Mouse (Mus musculus) forebrain, embryonic 11.5 days (tissue): ENCODE results near the gene Vps37b. TPM values are rescaled to one million over a fixed set of nuclear protein-coding genes. Genes with fewer than 3 reads are reported as not detected.

Experiments
- ATAC-seq: fragments of 200-750 bp; cut with Nextera tagmentation; replicated peaks from 2 replicates; pipeline ENCODE4 v1.8.0; 2017; ENCODE audit warnings: moderate TSS enrichment; ENCODE audit not compliant: low FRiP score
- DNase-seq: peaks from one replicate; pipeline ENCODE4 v3.0.0-alpha.2; 2017; ENCODE audit warnings: low spot score
- H3K27ac ChIP-seq: fragments of 300-500 bp; sonication (generic); 2 replicates; pipeline ENCODE4 v1.5.1; 2014; ENCODE audit warnings: low read depth, low read length
- H3K27me3 ChIP-seq: fragments of 300-500 bp; sonication (generic); 2 replicates; pipeline ENCODE4 v1.6.1; 2014; ENCODE audit warnings: mild to moderate bottlenecking, low read length, mixed read lengths; ENCODE audit not compliant: control insufficient read depth, insufficient read depth
- H3K36me3 ChIP-seq: fragments of 300-500 bp; sonication (generic); 2 replicates; pipeline ENCODE4 v1.6.1; 2014; ENCODE audit warnings: mild to moderate bottlenecking, low read length, moderate library complexity, mixed read lengths; ENCODE audit not compliant: control insufficient read depth, insufficient read depth
- H3K4me1 ChIP-seq: fragments of 300-500 bp; sonication (generic); replicated peaks from 2 replicates; pipeline ENCODE4 v1.6.1; 2014; ENCODE audit warnings: low read length, mixed read lengths; ENCODE audit not compliant: control insufficient read depth, insufficient read depth
- H3K4me2 ChIP-seq: fragments of 300-500 bp; sonication (generic); 2 replicates; pipeline ENCODE4 v1.6.1; 2014; ENCODE audit warnings: low read depth, mild to moderate bottlenecking, low read length, moderate library complexity, mixed read lengths; ENCODE audit not compliant: severe bottlenecking
- H3K4me3 ChIP-seq: fragments of 300-500 bp; sonication (generic); 2 replicates; pipeline ENCODE4 v1.5.1; 2014; ENCODE audit warnings: low read depth, low read length
- H3K9ac ChIP-seq: fragments of 300-500 bp; sonication (generic); 2 replicates; pipeline ENCODE4 v1.6.1; 2014; ENCODE audit warnings: low read length
- H3K9me3 ChIP-seq: fragments of 300-500 bp; sonication (generic); 2 replicates; pipeline ENCODE4 v1.6.1; 2016; ENCODE audit warnings: low read length, mixed read lengths; ENCODE audit not compliant: control insufficient read depth
- WGBS: fragments of 180-500 bp; shearing (Covaris S2); extraction: QIAGEN DNeasy Blood & Tissue Kit; methylation state at CpG from one replicate; pipeline ENCODE4 v1.1.7; 2014; 5-methylcytosine and 5-hydroxymethylcytosine counted together
- microRNA-seq: library from miRNA; unstranded; fragments of <30 nt; microRNA quantifications from one replicate; pipeline ENCODE4, GENCODE M21; 2016; ENCODE audit not compliant: insufficient number of aligned reads
- polyA plus RNA-seq: library from polyadenylated mRNA; unstranded; fragments of >200 nt; fragmentation: Nextera tagmentation; extraction: Ambion mirVana; gene quantifications from 2 replicates; pipeline ENCODE4 v1.2.1, GENCODE M21; 2014

Gene Vps37b
- polyA plus RNA-seq, 1 experiment from 2014 or later = 60.2 TPM

DNA sequence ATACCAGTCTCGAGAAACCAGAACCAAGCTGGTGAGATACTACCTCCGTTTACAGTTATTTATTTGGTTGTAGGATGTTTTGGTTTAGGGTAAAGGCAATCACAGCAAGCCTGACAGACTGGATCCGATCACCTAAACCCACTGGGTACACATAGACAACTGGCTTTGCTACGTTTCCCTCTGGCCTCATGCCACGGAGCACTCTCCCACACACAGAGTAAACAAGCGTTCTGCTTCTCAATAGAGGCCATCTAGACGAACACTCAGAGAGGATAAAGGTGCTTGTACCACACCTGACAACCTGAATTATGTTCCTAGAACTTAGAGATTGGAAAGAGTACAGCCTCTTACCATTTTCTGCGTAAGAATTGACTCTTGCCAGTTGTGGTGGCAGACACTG, 71.9 kb downstream of the Vps37b start:
- no peak overlapping the region for H3K4me2 ChIP-seq
- no peak overlapping the region for H3K4me3 ChIP-seq
- no peak overlapping the region for H3K27ac ChIP-seq
- H3K27me3 ChIP-seq = no peaks in the 10 kb centered on the region
- DNase-seq = no peak
- ATAC-seq = no peak
- no peak overlapping the region for H3K9ac ChIP-seq
- no peaks in the 10 kb centered on the region for H3K36me3 ChIP-seq
- H3K9me3 ChIP-seq = no peaks in the 10 kb centered on the region
- 82% methylated on average over 8 of the region's 8 CpGs for WGBS
- no peaks in the 10 kb centered on the region for H3K4me1 ChIP-seq

DNA sequence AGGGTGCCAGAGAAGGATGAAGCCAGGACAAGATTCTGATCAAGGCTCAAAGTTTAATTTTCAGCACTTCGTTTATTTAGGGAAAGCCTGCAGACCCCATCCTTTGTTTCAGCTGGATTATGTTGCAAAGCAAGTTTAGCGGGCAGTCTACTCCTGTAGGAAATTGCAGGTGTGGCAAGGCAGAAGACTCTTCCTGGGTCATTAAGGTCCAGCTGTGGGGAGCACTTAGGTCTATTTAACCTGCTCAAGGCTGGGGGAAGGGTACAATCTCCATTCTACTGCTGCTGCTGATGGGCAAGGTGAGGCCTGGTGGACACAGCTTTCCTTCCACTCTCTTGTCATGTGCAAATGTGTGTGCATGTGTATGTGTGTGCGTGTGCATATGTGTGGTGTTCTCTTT, 73.1 kb downstream of the Vps37b start:
- WGBS = 82% methylated on average over 3 of the region's 3 CpGs
- H3K27ac ChIP-seq = no peak overlapping the region
- H3K4me1 ChIP-seq = no peaks in the 10 kb centered on the region
- H3K9ac ChIP-seq = no peak overlapping the region
- H3K9me3 ChIP-seq = no peaks in the 10 kb centered on the region
- no peaks in the 10 kb centered on the region for H3K36me3 ChIP-seq
- no peak for ATAC-seq
- no peak overlapping the region for H3K4me2 ChIP-seq
- H3K4me3 ChIP-seq = no peak overlapping the region
- H3K27me3 ChIP-seq = no peaks in the 10 kb centered on the region
- DNase-seq = no peak

DNA sequence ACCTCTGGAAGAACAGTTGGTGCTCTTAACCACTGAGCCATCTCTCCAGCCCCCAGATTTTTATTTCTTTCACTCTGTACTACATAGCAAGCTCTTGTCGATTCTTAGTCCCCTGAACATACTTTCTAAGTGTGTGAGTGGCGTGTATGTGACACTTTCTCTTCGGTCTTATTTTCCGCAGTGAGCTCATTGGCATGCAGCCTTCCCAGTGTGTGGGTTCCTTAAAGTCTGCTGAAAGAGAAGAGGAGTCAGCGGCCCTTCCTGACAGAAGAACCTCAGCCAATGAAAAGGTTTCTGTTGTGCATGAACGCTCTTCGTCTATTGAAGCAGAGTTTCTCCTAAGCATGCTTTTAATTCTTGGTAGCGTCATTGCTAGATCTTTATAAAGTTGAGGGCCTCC, 74.9 kb downstream of the Vps37b start:
- Histone ChIP-seq H3K36me3 (no peaks in the 10 kb centered on the region), H3K9ac (no peak overlapping the region), H3K4me1 (no peaks in the 10 kb centered on the region), H3K4me3 (no peak overlapping the region), H3K4me2 (no peak overlapping the region), H3K27me3 (no peaks in the 10 kb centered on the region), H3K27ac (no peak overlapping the region), H3K9me3 (no peaks in the 10 kb centered on the region)
- WGBS = 82% methylated on average over 8 of the region's 8 CpGs
- ATAC-seq (no peak), DNase-seq (no peak)

Small RNA genes within 50 kb of the gene (microRNA-seq; reads per million reads assigned to microRNA genes)
- not detected for gene Mir7032

Other genes starting within 250 kb of the Vps37b start
- gene Hcar2, start 166.8 kb downstream of the Vps37b start, polyA plus RNA-seq = not detected in 2 replicates
- 0.05 and 0.21 TPM in 2 replicates for gene Hcar1, start 152.2 kb downstream of the Vps37b start, polyA plus RNA-seq
- gene Denr, start 125.1 kb downstream of the Vps37b start, polyA plus RNA-seq = 151 and 166 TPM in 2 replicates
- gene Gm43518, start 104.9 kb downstream of the Vps37b start, polyA plus RNA-seq = 1.3 and 1.6 TPM in 2 replicates
- 3.9 and 6.7 TPM in 2 replicates for gene Ccdc62, start 101.6 kb downstream of the Vps37b start, polyA plus RNA-seq
- 7.3 and 8.6 TPM in 2 replicates for gene Hip1r, start 58.6 kb downstream of the Vps37b start, polyA plus RNA-seq
- gene Abcb9, start 63.5 kb upstream of the Vps37b start, polyA plus RNA-seq = 1.6 and 1.7 TPM in 2 replicates
- 14.5 and 15.8 TPM in 2 replicates for gene Ogfod2, start 80.0 kb upstream of the Vps37b start, polyA plus RNA-seq
- gene Arl6ip4, start 83.8 kb upstream of the Vps37b start, polyA plus RNA-seq = 108 and 110 TPM in 2 replicates
- 6.8 and 7.1 TPM in 2 replicates for gene Pitpnm2, start 217.5 kb upstream of the Vps37b start, polyA plus RNA-seq